Mouse (Mus musculus): ENCODE measurements around the gene Vps53. TPM values are rescaled to one million over a fixed set of nuclear protein-coding genes. Genes with fewer than 3 reads are reported as not detected.
"Not testable (repeated sequence)": the region's sequence is repeated elsewhere in the genome, so short reads cannot be mapped to it uniquely, and the experiment has no call there.

Vps53 gene
- total RNA-seq, 2 experiments from 2014 or later: 79.6 to 84.0 TPM

DNA sequence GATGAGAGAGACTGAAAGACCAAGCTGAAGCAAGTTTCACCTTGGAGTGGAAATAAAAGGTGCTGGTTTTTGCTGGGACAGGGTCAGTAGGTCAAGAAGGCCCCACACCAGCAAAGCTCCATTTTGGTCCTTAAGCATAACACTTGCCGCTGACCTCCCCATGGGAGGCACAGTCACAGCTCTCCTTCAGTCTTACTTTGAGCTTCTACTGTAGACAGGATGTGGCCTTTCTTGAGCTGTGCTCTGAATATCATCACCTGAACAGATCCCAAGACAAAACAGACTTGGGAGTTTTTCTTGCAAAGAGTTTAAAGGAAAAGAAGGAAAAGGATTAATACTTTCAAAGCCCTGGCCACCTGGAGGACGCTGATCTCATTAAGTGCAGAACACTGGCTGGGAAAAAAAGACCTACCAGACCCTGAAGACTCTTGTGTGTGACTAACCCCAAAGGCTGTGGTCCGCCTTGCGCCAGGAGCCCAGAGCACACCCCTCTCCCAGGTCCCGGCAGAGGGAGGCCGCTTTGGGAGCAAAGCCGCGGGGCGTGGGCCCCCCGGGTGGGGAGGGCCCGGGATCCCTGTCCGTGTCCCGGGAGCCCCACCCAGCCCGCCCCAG lies 152.8 kb downstream of the Vps53 start:
- DNase-seq (ENCODE audit: low spot score in 2 of 2): no peak

DNA sequence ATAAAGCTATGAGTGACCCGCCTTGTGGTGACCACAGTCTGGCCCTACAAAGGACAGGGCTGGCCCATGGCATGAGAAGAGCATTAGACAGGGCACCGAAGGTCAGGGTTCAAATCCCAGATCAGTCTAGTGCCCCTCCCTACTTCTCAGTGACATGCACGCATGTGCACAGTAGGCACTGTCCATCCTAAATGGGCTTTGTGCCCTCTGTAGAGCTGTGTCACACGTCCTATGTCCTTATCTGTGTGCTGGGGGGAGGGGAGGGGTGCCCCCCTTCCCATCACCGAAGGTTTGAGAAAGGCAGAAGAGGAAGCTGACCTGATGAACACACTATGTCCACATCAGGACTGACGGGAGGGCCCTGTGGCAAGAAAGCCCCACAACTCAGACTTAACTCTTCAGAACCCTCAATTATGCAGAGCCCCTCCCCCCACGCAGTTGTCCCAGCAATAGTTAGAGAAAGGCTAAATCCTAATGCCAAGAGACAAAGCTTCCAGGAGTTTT lies 154.3 kb downstream of the Vps53 start:
- DNase-seq (ENCODE audit: low spot score in 2 of 2): no peak

DNA sequence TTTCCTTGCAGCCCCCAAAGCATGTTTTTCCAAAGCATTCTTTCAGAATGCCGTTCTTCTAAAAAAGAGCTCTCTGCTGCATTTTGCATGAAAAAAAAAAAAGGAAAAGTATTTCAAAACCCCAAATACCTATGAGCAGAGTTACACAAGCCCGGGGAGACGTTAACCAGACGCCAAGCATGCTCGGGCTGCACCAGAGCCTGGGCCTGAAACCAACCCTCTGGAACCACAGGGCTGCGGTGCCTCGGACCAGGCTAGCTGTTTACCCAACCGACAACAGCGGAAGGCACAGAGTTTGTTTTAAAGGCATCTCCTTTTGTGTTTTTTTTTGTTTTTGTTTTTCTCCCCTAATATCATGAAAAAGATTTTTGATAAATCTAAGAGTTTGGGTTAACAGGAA lies 158.5 kb downstream of the Vps53 start:
- DNase-seq (ENCODE audit: low spot score in 2 of 2): no peak

DNA sequence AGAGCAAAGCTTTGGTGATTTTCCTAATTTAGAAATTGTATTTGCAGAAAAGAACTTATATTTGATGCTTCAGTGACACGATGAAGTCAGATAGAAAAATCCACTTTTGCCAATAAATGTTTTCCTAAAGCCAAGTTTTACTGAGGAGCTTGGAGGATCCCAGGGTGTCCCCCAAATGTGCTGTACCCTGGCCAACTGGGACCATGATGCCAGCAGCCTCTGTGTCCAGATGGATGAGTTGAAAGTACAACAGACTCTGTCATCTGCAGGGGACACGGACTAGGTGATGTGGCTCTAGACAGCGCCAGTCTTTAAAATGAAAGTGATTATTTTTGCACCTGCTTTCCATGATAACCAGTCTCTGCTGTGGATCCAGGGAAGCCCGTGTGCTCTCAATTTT lies 159.6 kb downstream of the Vps53 start:
- no peak for DNase-seq (ENCODE audit: low spot score in 2 of 2)

DNA sequence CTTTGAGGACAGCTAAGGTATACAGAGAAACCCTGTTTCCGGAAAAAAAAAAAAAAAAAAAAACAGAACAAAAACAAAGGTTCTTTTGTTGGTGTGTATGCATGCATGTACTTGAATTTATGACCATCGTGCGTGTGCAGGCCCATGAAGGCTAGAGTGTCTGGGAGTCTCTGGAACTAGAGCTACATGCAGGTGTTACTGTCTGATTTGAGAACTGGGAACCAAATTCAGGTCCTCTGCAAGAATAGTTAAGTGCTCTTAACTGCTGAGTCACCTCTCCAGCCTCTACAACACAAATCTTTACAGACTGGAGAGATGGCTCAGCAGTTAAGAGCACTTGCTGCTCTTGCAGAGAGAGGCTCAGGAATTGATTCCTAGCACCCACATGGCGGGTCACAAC lies 163.6 kb downstream of the Vps53 start:
- no peak for DNase-seq (ENCODE audit: low spot score in 2 of 2)

DNA sequence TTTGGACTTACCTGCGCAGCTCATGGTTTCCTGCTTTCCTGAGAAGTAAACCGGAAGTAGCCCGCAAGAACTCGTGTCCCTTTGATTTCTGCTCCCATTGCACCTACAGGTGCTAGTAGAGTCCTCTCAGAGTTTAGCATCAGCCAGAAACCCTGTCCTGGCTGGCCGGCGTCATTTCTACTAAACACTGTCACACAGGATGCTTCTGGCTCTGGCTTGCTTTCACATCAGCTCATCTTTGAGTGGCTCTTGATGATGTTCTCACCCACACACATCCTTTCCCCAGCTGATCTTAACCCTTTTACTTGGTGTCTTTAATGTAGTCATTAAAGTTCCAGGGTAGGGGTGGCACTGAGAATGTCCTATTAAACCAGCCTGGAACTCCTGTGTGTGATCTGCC lies 164.2 kb downstream of the Vps53 start:
- no peak for DNase-seq (ENCODE audit: low spot score in 2 of 2)

DNA sequence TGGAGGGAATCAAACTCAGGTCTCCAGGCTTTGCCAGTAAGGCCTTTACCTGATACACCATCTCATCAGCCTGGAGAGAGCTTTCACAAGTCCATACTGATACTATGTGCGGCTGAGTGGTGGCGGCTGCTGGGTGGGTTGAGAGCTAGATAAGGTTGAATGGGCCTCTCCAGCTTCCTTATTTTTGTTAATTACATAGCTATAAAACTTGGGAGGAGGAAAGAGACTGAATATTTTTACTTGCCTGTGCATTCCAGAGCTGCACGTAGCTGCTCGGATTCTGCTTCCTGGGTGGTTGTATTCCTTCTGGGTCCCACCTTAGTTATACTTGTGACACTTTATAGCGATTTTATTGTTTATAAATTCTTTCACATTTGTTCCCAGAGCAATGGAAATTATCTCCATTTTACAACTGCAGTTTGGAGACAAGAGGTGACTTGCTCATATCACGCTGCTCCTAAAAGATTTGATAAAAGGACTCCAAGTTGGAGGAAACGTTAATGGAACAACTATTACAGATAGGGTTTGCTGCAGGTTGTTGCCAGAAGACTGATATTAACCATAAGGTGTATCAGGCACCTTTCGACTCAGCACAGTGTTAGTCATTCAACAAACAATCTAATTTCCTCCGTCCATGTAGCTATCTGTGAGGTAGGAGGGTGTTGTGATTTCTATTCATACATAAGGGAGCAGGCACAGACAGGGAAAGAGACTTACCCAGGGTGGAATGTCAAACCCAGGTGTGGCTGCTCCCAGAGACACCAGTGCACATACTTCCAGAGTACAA lies 168.4 kb downstream of the Vps53 start:
- no peak for DNase-seq (ENCODE audit: low spot score in 2 of 2)

DNA sequence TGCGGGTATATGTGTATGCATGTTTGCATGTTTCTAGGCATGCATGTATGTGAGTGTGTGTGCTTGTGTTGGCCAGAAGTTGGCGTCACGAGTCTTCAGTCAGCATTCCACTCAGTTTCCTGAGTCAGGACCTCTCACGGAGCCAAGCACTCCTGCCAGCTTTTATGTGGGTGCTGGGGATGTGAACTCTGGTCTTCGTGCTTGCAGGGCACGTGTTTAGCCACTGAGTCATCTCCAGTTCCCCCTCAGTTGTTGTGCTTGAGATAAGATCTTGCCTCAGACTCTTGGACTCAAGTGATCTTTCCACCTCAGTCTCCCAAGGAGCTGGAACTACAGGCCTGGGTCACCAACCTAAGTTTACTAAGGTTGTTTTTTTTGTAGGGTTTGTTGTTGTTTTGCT lies 170.3 kb downstream of the Vps53 start:
- no peak for DNase-seq (ENCODE audit: low spot score in 2 of 2)

DNA sequence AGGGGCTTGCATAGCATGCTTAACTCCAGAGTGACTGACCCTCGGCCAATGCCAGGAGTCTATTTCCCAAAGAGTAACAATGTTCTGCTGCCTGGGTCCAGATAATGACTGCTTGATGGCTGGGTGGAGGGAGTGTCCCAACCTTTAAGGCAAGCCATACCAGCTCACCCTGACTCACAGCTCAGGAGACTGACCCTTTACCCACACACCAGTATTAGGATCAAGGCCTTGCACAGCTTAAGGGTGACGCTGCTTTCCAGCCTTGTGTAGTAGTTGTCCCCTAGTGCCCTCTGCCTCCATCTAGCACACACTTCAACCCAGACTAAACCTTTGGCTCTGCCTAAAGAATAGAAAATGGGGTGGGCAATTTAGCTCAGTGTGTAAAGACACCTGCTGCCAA lies 171.3 kb downstream of the Vps53 start:
- DNase-seq (ENCODE audit: low spot score in 2 of 2): no peak

DNA sequence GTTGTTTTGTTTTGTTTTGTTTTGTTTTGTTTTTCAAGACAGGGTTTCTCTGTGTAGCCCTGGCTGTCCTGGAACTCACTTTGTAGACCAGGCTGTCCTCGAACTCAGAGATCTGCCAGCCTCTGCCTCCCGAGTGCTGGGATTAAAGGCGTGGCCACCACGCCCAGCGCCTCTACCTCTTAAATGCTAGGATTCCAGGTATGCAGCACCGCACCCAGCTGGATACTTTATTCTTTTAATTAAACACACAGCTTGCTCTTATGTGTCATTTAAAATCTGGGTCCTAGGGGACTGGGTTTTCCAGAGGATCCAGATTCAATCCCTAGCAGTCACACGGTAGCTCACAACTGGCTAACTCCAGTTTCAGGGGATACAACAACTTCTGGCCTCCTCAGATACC lies 175.2 kb downstream of the Vps53 start:
- not testable (repeated sequence) for DNase-seq (ENCODE audit: low spot score in 2 of 2)

DNA sequence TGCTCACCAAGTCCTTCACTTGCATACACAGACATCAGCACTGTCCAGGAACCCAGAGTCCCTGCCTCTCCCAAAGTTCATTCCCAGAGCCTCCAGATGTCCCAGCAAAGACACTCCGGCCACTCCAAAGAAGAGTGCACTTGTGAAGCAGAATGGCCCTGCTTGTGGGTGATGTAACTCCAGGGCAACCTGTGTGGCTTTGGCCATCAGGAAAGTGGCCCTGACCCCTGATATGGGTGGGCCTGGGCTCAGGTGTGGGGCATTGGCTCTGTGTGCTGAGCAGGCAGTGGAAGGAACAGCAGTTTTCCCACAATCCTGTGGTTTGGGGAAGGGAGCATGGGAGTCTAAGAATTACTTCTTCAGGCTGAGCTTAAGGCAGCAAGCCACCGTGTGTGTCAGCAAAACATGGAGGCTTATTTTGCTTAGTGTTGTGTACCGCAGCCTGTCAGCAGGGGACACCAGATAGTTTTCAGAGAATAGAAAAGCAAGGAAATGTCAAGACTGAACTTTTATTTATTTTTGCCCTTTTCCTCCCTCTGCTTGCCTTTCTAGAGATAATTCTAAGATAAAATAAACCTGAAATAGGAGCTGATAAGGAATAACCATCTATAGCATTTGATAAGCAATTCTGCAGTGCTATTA lies 178.1 kb downstream of the Vps53 start:
- DNase-seq (ENCODE audit: low spot score in 2 of 2): peak in 1 of 2 experiments; percentile 20

DNA sequence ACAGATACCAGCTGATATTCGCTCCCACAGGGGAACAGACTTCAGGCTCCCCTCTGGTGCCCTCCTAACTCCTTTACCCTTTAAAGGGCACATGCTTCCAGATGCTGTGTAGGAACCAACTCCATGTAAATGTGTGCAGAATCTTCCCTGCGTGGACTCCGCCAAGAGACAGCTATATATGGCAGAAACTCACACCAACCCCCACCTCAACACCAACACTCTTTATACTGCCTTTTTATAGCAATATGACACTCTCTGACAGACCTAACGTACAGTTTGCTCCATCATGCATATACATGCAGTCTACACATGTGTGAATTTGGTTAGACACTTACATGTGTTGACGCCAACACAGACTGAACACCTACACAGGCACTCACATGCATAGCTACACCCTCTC lies 178.7 kb downstream of the Vps53 start:
- no peak for DNase-seq (ENCODE audit: low spot score in 2 of 2)

DNA sequence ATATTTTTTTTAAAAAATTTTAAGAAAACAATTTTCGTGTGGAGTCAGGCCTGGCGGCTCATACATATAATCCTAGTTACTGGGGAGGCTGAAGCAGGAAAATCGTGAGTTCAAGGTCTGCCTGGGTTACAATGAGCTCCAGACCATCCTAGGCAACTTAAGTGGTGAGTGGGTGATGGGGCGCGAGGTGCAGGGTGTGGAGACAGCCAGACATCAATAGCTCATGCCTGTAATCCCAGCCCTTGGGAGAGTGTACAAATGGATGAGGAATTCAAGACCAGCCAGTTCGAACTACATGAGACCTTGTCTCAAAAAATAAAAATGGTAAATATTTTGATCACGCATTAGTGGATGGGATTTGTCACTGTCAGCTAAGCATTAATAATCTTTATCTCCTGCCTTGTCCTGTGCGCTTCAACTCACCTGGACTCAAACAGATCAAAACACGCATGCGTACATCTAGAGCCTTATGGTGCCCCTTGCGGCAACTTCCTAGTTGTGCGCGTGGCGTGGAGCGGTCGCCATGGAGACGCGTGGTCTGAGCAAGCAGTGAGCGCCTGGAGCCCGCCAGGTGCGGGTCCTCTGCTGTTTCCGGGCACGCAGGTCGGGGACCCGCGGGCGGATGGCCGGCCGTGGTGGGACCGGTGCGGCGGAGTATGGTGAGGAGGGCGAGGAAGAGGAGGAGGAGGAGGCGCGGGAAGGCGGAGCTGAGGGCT lies 179.8 kb downstream of the Vps53 start, which contains the start of gene 1700016K19Rik:
1700016K19Rik (plus strand) TSS at position 473 of the 716 bp plus-strand sequence.
- DNase-seq (ENCODE audit: low spot score in 2 of 2): peak; percentile 69 to 74

Other genes starting within 250 kb of the Vps53 start
- gene Rph3al, start 241.2 kb downstream of the Vps53 start, total RNA-seq (2021): 1 to 10 TPM; 5.4 to 5.6 TPM
- 1 to 10 TPM; 2.6 to 2.8 TPM for gene 1700016K19Rik, start 179.7 kb downstream of the Vps53 start, total RNA-seq (2021)
- 10 to 100 TPM; 12.9 to 15.6 TPM for gene Rflnb, start 151.9 kb downstream of the Vps53 start, total RNA-seq (2021)
- 10 to 100 TPM; 18.6 to 21.4 TPM for gene Fam57a, start within 50 bp of the Vps53 start, total RNA-seq (2021)
- 1 to 10 TPM in 1 of 2 experiments, under 1 TPM in 1; 0.62 to 1.7 TPM for gene Dbil5, start 38.0 kb upstream of the Vps53 start, total RNA-seq (2021)
- gene Gemin4, start 38.0 kb upstream of the Vps53 start, total RNA-seq (2021): 1 to 10 TPM; 6.5 to 7.2 TPM
- gene Mrm3, start 64.1 kb upstream of the Vps53 start, total RNA-seq (2021): 10 to 100 TPM; 15.7 to 15.8 TPM
- gene Glod4, start 64.1 kb upstream of the Vps53 start, total RNA-seq (2021): 10 to 100 TPM; 47.8 to 50.4 TPM
- 10 to 100 TPM; 14.1 to 18.5 TPM for gene Nxn, start 219.5 kb upstream of the Vps53 start, total RNA-seq (2021)
- 10 to 100 TPM; 30.2 to 33.0 TPM for gene Timm22, start 227.3 kb upstream of the Vps53 start, total RNA-seq (2021)

All from layer of hippocampus, postnatal 14 days (tissue).